Mouse (Mus musculus) embryonic fibroblast, embryonic 13.5 days (primary cell): ENCODE measurements around the gene Gnai3.

Experiments used
- CTCF ChIP-seq: IDR thresholded peaks from 2 replicates; pipeline ENCODE4 v1.5.1; 2011; ENCODE audit warnings: mild to moderate bottlenecking, control low read depth, low read length, moderate library complexity, borderline replicate concordance; ENCODE audit not compliant: insufficient read depth
- POLR2A ChIP-seq: IDR thresholded peaks from 2 replicates; pipeline ENCODE4 v1.6.1; 2011; ENCODE audit warnings: low read depth, mild to moderate bottlenecking, control low read depth, low read length, moderate library complexity

DNA sequence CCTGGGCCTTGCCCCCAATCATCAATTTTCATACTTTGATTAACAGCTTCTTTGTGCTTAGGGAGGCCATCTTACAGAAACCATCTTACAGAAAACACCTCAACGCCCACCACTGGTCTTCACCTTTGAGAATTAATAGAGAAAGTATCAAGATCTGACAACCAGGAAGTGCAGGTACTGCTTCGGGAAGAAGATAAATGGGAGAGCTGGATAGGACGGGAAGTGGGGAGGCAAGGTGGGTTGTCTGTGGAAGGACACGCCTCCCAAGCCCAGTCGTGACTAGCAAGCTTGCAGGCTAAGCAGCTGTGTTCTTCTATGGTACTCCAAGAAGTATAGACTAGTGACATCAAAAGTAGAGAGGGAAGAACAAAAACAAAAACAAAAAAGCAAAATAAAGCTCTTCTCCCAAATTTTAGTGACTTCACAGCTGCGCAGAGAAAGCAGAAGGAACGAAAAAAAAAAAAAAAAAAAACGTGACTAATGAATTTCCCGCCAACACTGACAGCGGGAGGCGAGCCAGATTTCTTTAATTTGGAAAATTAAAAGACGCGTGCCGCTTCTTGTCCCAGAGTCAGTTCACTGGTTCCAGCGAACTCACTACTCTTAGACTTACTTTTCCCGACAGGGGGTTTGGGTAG lies 39.6 kb upstream of the Gnai3 start:
- no peak for TF ChIP-seq CTCF
- TF ChIP-seq POLR2A, result no peak
